Mouse (Mus musculus): ENCODE results near the gene Gm37240. TPM values are rescaled to one million over a fixed set of nuclear protein-coding genes. Genes with fewer than 3 reads are reported as not detected.

The Gm37240 gene
- polyA plus RNA-seq, 1 experiment from 2014 or later = 0.52 TPM

DNA sequence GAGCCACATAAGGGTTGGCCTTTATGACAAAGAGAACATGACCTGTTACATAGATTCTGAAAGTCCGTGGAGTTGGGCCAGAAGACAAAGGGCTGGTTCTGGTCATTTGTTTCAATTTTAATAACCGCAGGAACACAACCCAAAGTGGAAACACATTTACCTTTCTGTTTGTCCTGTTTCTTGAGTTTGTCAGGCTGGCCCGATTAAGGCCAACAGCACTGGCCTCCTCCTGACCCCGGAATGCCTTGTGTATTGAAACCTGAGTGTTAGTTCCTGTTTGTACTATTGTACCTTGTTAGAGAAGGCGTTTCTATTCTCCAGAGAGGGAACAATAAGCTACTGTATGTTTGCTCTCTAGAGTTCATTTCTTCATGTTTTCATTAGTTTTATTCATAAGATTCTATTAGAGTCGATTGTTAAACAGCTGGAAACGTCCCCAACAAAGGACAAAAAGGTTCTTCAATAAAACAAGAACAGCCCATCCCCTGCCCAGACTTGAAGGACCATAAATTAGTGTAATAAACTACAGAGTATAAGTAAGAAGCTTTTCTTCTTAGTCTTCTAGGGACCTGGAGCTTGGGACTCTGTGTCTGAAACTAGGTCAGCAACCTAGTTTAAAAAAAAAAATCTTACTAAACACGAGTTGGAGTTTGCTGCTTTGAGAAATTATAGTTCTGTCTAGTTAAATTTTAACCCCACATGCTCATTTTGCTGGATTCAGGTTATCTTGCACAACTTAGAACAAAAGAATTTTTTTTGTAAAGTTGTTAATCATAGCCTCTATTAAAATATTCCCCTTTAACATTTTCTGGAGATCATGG lies 1112.9 kb downstream of the Gm37240 start:
- no peak overlapping the region for H3K27ac ChIP-seq
- ATAC-seq = no peak
- 70% methylated on average over 8 of the region's 8 CpGs for WGBS (ENCODE audit: insufficient replicate concordance)
- no peak overlapping the region for H3K4me3 ChIP-seq
- H3K4me1 ChIP-seq = peaks cover 35% of the 10 kb centered on the region
- H3K4me2 ChIP-seq = no peak overlapping the region
- H3K9me3 ChIP-seq (replicated peaks) = no peaks in the 10 kb centered on the region
- H3K27me3 ChIP-seq (replicated peaks) = no peaks in the 10 kb centered on the region
- no peak overlapping the region for H3K9ac ChIP-seq
- no peaks in the 10 kb centered on the region for H3K36me3 ChIP-seq

DNA sequence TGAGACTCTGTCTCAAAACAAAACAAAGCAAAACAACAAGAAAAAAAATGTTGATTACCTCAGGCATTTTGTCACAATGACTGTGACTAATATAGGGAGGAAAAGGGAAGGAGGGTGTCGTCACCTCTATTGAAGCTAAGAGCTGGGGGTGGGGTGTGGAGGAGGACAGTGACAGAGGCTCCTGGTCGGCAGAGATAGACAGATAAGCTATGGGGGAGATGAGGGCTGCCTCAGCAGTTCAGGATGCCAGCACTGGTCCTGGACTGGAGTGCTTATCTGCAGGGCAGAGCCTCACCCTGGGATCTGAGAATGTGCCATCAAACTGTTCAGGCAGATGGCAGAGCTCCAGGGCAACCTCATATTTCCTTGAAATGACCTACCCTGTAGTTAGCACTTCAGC lies 1115.3 kb downstream of the Gm37240 start:
- 9% methylated on average over 2 of the region's 2 CpGs for WGBS (ENCODE audit: insufficient replicate concordance)
- Histone ChIP-seq H3K4me2 (peak overlapping the region; percentile 41), H3K9ac (no peak overlapping the region), H3K4me3 (no peak overlapping the region), H3K36me3 (no peaks in the 10 kb centered on the region), H3K27ac (peak overlapping the region; percentile 84), H3K4me1 (peaks cover 38% of the 10 kb centered on the region), H3K27me3 (replicated peaks) (no peaks in the 10 kb centered on the region), H3K9me3 (replicated peaks) (no peaks in the 10 kb centered on the region)
- ATAC-seq = peak; percentile 100

DNA sequence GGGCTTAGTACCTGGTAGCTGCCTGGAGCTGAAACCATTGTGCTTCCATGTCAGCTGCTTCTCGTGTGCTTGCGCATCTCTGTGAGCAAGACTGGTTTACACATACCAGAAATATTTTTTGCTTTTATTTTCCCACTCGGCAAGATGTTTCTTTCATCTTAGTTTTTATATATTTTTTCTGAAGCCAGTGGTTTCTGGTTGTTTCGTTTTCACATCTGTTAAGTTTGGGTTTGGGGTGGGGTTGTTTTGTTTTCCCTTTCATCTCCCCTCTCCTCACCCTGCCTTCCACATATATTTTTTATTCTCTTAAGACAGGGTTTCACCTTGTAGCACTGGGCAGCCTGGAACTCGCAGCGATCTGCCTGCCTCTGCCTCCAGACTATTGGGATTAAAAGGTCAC lies 1116.8 kb downstream of the Gm37240 start:
- H3K27ac ChIP-seq = no peak overlapping the region
- H3K9ac ChIP-seq = no peak overlapping the region
- peaks cover 38% of the 10 kb centered on the region for H3K4me1 ChIP-seq
- H3K27me3 ChIP-seq (replicated peaks) = no peaks in the 10 kb centered on the region
- ATAC-seq = no peak
- H3K9me3 ChIP-seq (replicated peaks) = no peaks in the 10 kb centered on the region
- H3K4me3 ChIP-seq = no peak overlapping the region
- H3K36me3 ChIP-seq = no peaks in the 10 kb centered on the region
- WGBS (ENCODE audit: insufficient replicate concordance) = 86% methylated on average over 6 of the region's 6 CpGs
- no peak overlapping the region for H3K4me2 ChIP-seq

DNA sequence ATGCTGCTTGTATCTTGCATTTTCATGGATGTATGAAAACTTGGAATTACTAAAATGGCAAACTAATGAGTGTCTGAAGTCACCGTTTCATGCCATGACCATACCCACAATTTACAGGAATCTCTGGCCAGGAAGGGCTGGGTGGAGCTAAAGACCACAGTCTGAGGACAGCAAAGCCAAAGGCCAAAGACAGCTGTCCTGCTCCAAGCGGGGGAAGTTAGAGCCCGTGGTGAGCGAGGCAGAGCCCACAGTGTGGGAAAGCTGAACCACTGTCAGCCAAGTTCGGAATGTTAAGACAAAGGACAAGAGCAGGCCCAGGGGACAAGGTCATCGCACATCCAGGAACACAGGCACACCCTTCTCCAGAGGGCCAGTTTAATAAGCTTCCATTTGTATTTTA lies 1117.9 kb downstream of the Gm37240 start:
- ATAC-seq = no peak
- no peaks in the 10 kb centered on the region for H3K36me3 ChIP-seq
- no peak overlapping the region for H3K4me2 ChIP-seq
- H3K4me1 ChIP-seq = peaks cover 38% of the 10 kb centered on the region
- whole genome bisulfite sequencing (ENCODE audit: insufficient replicate concordance) = 44% methylated on average over 6 of the region's 6 CpGs
- no peaks in the 10 kb centered on the region for H3K27me3 ChIP-seq (replicated peaks)
- H3K4me3 ChIP-seq = no peak overlapping the region
- H3K9me3 ChIP-seq (replicated peaks) = no peaks in the 10 kb centered on the region
- H3K27ac ChIP-seq = no peak overlapping the region
- H3K9ac ChIP-seq = no peak overlapping the region

DNA sequence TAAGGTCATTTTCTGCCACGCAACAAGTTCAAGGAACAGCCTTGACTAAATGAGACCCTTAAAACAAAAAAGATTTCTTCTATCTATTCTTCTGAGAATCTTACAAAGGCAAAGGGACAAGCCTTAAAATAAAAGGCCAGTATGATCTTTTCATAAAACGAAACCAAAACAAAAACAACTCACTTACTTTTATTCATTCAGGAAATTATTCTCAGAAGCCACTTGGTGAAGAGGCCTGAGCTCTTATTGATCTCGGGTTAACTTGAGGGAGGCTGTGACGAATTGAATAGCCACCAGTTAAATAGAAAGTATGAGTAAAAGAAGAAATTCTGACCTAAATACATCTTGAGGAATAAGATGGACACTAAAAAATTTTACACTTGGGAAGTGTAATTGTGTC lies 1118.4 kb downstream of the Gm37240 start:
- WGBS (ENCODE audit: insufficient replicate concordance) = 83% methylated on average over 4 of the region's 4 CpGs
- Histone ChIP-seq H3K4me2 (no peak overlapping the region), H3K27me3 (replicated peaks) (no peaks in the 10 kb centered on the region), H3K4me1 (peaks cover 38% of the 10 kb centered on the region), H3K27ac (no peak overlapping the region), H3K9me3 (replicated peaks) (no peaks in the 10 kb centered on the region), H3K36me3 (no peaks in the 10 kb centered on the region), H3K4me3 (no peak overlapping the region), H3K9ac (no peak overlapping the region)
- ATAC-seq = no peak

DNA sequence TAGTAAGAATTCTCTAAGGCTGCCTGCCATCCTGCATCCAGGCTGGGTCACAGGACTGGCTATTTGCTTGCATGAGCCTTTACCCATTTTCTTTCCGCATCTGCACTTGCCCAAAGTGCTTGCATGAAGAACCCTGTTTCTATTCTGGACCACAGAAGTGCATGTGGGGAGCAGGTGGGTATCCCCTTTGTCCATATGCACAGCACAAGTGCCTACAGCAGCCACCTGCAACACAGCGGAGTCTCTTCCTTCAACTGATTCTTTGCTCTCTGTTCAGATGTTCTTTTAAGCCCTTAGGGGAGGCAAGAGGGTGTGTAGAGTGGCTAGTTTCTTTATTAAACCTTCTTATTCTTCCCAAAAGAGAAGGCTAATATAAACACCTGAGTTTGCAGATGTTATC lies 1133.5 kb downstream of the Gm37240 start:
- Histone ChIP-seq H3K4me2 (no peak overlapping the region), H3K9me3 (replicated peaks) (no peaks in the 10 kb centered on the region), H3K27ac (no peak overlapping the region), H3K4me1 (0 out of 2 replicates have a peak, but pooled peaks cover 6% of the 10 kb centered on the region), H3K4me3 (no peak overlapping the region), H3K9ac (no peak overlapping the region), H3K27me3 (replicated peaks) (peaks cover 7% of the 10 kb centered on the region), H3K36me3 (no peaks in the 10 kb centered on the region)
- WGBS (ENCODE audit: insufficient replicate concordance) = 74% methylated on average over 2 of the region's 2 CpGs
- ATAC-seq = no peak

DNA sequence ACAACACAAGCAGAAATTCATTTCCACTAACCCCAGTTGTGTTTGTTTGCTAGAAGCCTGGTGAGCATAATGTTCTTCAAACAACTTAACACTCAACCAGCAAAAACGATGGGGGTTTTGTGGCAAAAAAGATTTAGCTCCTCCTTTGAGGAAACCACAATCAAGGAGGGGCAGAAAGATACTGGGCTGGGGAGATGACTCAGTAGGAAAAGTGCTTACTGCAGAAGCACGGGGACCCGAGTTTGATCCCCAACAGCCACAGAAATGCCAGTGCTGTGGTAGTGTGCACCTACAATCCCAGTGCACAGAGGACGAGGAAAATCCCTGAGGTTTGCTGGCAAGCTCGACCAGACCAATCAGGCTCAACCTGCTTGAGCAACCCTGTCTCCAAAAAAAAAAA lies 1138.1 kb downstream of the Gm37240 start:
- Histone ChIP-seq H3K4me3 (no peak overlapping the region), H3K27ac (no peak overlapping the region), H3K9ac (no peak overlapping the region), H3K27me3 (replicated peaks) (peaks cover 43% of the 10 kb centered on the region), H3K4me1 (0 out of 2 replicates have a peak, but pooled peaks cover 6% of the 10 kb centered on the region), H3K36me3 (no peaks in the 10 kb centered on the region), H3K4me2 (no peak overlapping the region), H3K9me3 (replicated peaks) (no peaks in the 10 kb centered on the region)
- WGBS (ENCODE audit: insufficient replicate concordance) = 14% methylated on average over 5 of the region's 5 CpGs
- no peak for ATAC-seq

DNA sequence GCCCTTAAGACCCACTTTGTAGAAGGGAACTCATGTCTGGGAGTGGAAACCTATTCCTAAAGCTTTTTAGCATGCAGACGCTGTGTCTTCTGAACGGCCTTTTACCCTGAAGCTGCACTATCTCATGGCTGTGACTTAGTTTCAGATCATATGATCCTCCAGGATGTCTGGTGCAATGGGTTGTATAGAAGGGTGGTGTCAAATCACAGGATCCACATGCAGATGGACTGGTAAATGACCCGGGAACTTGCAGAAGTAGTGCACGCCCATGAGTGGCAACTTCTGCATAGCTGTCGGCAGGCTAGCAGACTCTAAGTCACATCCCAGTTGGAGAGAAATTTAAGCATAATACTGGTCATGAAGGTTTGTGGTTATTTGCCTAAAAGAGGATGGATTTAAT lies 1139.2 kb downstream of the Gm37240 start:
- Histone ChIP-seq H3K27me3 (replicated peaks) (peaks cover 54% of the 10 kb centered on the region), H3K4me2 (no peak overlapping the region), H3K36me3 (no peaks in the 10 kb centered on the region), H3K4me3 (no peak overlapping the region), H3K9me3 (replicated peaks) (no peaks in the 10 kb centered on the region), H3K9ac (no peak overlapping the region), H3K4me1 (0 out of 2 replicates have a peak, but pooled peaks cover 6% of the 10 kb centered on the region), H3K27ac (no peak overlapping the region)
- ATAC-seq = no peak
- 62% methylated on average over 5 of the region's 5 CpGs for WGBS (ENCODE audit: insufficient replicate concordance)

DNA sequence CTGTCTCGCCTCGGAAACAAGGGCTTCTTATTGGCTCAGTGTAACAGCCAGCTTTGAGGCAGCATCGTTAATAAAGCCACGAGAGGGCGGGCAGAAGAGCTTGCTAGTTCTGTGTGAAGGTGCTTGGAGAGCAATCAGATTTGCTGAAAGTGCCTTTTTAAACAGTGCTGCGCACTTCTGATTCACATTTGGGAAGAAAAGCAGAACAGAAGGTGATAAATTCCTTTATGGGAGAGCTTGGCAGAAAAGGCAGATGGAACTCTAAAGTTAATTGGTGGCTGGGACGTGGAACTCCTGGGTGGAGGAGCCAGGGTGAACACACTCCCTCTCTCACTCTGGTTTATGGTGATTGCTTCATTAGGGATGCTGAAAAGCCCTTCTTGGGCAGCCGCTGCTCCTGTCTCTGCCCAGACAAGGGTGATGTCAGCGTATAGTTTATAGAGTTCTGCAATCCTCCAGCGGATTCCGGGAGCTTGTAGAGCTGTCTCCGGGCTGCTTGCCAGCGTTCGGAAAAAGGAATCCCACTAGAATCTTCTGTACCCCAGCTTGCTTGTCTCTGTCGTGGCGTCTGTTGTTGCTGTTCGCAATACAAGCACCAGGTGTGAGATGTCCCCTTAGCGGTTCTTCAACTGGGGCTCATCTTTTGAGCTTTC lies 1141.7 kb downstream of the Gm37240 start:
- no peak for ATAC-seq
- Histone ChIP-seq H3K4me3 (no peak overlapping the region), H3K9me3 (replicated peaks) (no peaks in the 10 kb centered on the region), H3K4me2 (no peak overlapping the region), H3K4me1 (0 out of 2 replicates have a peak, but pooled peaks cover 6% of the 10 kb centered on the region), H3K27ac (no peak overlapping the region), H3K36me3 (no peaks in the 10 kb centered on the region), H3K27me3 (replicated peaks) (peaks cover 60% of the 10 kb centered on the region), H3K9ac (no peak overlapping the region)
- 52% methylated on average over 18 of the region's 18 CpGs for WGBS (ENCODE audit: insufficient replicate concordance)

DNA sequence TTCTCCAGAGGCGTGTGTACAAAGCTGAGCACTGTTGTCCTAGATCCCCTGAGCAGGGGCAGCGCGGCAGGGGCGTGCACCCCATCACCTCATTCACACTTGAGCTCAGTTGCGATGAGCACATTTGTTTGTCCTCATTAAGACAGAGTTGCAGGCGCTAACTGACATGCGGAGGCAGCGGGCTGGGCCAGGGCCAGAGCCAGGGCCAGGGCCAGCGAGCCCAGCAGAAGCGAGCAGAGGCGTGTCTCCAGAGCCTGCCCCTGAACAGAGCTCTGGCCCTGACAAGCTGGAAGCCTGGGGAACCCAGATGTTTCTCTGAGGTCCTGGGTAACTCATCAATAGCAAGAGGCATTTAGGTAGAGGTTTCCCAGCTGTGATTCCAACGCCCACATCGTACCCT lies 1142.6 kb downstream of the Gm37240 start:
- no peaks in the 10 kb centered on the region for H3K36me3 ChIP-seq
- H3K4me3 ChIP-seq = no peak overlapping the region
- 55% methylated on average over 13 of the region's 13 CpGs for WGBS (ENCODE audit: insufficient replicate concordance)
- H3K4me1 ChIP-seq = 0 out of 2 replicates have a peak, but pooled peaks cover 6% of the 10 kb centered on the region
- H3K9ac ChIP-seq = no peak overlapping the region
- H3K4me2 ChIP-seq = no peak overlapping the region
- H3K27ac ChIP-seq = no peak overlapping the region
- peaks cover 56% of the 10 kb centered on the region for H3K27me3 ChIP-seq (replicated peaks)
- no peaks in the 10 kb centered on the region for H3K9me3 ChIP-seq (replicated peaks)
- no peak for ATAC-seq

DNA sequence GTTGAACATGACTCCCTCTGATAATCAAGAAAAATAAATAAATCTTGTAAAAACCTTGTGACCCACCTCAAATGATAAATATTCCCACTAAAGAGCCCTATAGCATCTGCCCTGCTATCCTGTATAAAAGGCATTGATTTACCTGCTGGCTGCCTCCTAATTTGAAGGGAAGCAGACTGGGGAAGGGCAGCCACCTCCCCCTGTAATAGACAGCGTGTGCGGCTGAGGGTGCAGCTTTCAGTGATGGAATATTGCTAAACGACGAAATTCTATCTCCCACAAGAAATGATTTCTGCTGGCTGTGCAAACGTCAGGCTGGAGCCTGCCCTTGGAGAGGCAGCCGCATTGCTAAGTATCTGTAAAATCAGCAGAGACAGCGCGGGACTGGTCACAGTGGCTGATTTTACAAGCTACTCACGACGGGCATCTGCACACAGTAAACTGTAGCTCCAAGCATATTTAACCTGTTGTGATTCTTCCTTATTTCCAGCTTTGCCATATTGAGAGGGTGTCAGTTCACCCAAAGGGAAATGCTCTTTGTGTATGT lies 1147.2 kb downstream of the Gm37240 start:
- no peak overlapping the region for H3K4me2 ChIP-seq
- H3K4me3 ChIP-seq = no peak overlapping the region
- peaks cover 30% of the 10 kb centered on the region for H3K27me3 ChIP-seq (replicated peaks)
- 65% methylated on average over 10 of the region's 10 CpGs for WGBS (ENCODE audit: insufficient replicate concordance)
- H3K27ac ChIP-seq = no peak overlapping the region
- no peaks in the 10 kb centered on the region for H3K36me3 ChIP-seq
- no peaks in the 10 kb centered on the region for H3K9me3 ChIP-seq (replicated peaks)
- ATAC-seq = no peak
- H3K4me1 ChIP-seq = no peaks in the 10 kb centered on the region
- no peak overlapping the region for H3K9ac ChIP-seq

DNA sequence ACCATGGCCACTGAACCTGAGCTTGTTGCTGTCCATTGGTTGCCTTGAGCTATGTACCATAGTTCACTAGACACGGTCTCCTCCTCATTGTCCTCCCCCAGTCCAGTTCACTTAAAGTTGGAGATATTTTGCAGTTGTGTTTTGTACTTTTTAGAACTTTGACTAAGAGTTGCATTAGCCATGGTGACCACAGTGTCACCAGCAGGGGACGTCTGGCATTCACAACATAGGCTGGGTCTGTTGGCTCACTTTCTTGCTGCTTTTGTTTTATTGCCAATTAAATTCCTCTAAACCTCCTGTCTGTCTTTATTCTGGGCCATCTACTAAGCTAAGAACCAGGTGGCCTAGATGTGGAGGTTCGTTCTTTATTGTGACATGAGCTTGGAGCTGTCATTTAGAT lies 1150.2 kb downstream of the Gm37240 start:
- ATAC-seq = no peak
- Histone ChIP-seq H3K4me1 (peaks cover 2% of the 10 kb centered on the region; the same call in 1 of the 2 replicates), H3K4me3 (no peak overlapping the region), H3K4me2 (no peak overlapping the region), H3K36me3 (no peaks in the 10 kb centered on the region), H3K27me3 (replicated peaks) (peaks cover 39% of the 10 kb centered on the region), H3K27ac (no peak overlapping the region), H3K9ac (no peak overlapping the region), H3K9me3 (replicated peaks) (no peaks in the 10 kb centered on the region)
- 60% methylated on average over 3 of the region's 3 CpGs for WGBS (ENCODE audit: insufficient replicate concordance)
